Mouse (Mus musculus) granulocyte monocyte progenitor cell, adult 5-6 weeks (primary cell): ENCODE results near the gene Slc4a10. TPM values are rescaled to one million over a fixed set of nuclear protein-coding genes. Genes with fewer than 3 reads are reported as not detected.

Experiments
- ATAC-seq: replicated peaks from 2 replicates; pipeline ENCODE4 v1.8.0; 2016; ENCODE audit warnings: mild to moderate bottlenecking, moderate TSS enrichment, inconsistent platforms; ENCODE audit not compliant: poor library complexity, severe bottlenecking
- total RNA-seq, 2 experiments: library from RNA; stranded (forward) in 1 of 2; stranded (reverse) in 1 of 2; fragments of 200-712, 200-1000 nt in 1 of 2; fragments of >200 nt in 1 of 2; fragmentation: Nextera tagmentation in 1 of 2; gene quantifications; 2 replicates each; pipeline ENCODE4 v1.2.3; 2014 to 2017

Gene Slc4a10
- total RNA-seq, 2 experiments from 2014 or later = not detected

DNA sequence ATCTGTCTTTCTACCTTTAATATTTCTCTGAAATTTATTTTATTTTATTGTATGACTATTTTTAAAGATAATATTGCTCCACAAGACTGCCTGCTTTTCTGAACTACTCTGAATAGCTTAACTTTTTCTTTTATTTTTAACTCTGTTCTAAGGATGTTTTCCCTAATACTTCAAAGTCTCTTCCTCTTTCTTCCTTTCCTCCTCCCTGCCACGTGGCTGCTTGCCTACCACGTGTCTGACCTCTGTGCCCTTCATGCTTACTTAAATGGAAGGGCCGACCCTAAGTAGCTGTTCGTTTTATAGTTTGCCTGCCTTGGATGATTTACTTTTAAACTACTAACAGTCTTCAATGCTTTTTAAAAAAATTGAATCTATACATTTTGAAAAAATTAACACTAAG lies 225.6 kb downstream of the Slc4a10 start:
- ATAC-seq = no peak

- ATAC-seq = no peak
Observed at GRCm38 (mm10) chr2:62278779-62279178, 232.5 kb downstream of the Slc4a10 start.

- no peak for ATAC-seq
Observed at GRCm38 (mm10) chr2:62279777-62280176, 233.5 kb downstream of the Slc4a10 start.

GRCm38 (mm10) chr2:62285026-62285425 lies 238.8 kb downstream of the Slc4a10 start:
- ATAC-seq = no peak

DNA sequence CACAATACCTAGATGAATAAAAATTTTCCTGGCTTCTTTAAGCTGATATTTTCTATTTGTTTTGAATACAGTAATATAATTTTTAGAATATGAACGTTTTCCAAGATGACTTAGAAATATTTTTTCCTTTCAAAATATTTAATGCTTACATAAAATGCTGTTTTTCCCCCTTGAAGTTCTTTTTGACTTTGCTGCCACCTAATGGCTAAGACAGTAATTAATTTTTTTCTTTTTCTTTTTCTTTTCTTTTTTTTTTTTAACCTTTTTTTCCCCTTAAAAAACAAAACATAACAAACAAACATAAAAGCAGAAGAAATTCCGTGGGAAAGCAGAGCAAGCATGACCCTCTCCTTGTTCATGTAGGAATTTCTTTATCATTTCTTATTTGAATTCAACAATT lies 239.6 kb downstream of the Slc4a10 start:
- ATAC-seq = no peak

- no peak for ATAC-seq
Observed at GRCm38 (mm10) chr2:62287532-62287931, 241.3 kb downstream of the Slc4a10 start.

DNA sequence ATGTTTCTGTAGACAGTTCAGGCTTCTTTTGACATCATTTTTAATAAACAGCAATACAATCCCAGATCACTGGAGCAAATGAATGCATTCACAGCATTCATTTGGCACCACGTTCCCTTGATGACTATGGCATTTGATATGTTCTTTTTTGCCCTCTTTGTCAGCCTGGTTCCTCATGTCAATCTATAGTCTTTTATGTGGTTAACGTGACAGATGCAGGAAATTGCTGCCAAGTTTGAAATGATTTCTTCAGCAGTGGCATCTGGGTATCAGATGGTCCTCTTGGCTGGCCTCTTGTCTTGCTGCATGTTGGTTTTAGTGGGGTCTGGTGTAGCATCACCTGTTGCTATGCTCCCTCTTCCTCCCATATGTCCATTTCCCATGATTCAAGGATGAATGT lies 247.6 kb downstream of the Slc4a10 start:
- peak; percentile 30; the same call in 1 of the 2 replicates for ATAC-seq

GRCm38 (mm10) chr2:62301716-62302115 lies 255.5 kb downstream of the Slc4a10 start:
- no peak for ATAC-seq

- no peak for ATAC-seq
Observed at GRCm38 (mm10) chr2:62306978-62307377, 260.7 kb downstream of the Slc4a10 start.

DNA sequence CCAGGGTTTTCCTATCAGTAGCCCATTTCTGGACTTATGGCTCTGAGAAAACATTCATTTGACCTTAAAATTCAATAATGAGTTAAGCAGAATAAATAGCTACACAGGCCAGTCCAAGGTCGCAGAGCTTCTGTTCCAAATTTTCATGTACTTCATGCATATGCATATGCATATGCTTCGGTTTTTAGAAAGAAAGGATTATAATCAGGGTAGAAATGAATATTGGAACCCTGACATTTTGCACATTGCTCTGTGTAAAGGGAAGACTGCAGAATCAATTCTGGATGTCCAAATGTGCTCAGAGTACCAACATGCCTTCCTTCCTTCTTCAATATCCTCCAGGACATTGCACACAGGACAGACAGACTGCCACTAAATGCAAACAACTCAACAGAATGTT lies 261.2 kb downstream of the Slc4a10 start:
- ATAC-seq = no peak

DNA sequence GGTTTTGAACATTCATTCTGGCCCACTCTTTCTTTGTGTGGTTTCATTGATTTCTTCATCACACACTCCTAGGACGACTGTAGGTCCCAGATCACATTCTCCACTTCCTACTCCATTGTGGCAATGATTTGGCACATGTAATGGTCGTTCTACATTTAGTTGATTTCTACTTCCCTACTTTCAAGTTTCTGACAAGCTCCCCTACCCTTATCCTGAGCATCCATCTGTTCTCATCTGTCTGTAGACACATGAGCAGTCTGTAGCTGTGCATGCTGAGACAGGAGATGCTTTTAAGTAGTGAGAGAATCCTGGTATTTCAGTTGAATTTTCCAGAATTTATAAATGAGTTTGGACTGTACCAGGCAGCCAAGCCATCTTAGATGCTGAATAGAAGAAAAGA lies 270.7 kb downstream of the Slc4a10 start:
- no peak; the same call in 1 of the 2 replicates for ATAC-seq

DNA sequence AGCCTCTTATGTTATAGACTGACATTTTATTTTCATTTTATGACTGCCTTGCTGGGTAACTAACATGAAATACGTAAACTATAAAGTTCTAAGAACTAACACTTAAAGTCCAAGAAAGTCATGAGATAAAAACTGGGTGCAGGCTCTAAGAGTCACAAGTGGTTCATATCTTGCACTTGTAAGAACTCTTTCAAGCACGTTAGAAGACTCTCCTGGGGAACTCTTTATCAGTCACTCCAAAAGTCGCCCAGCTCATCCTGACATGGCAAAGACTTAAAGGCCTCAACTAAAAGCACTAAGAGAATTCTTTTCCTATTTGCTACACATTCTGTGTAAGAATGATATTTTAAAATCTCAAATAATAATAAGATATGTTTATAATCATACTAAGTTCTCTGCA lies 273.2 kb downstream of the Slc4a10 start:
- no peak for ATAC-seq

DNA sequence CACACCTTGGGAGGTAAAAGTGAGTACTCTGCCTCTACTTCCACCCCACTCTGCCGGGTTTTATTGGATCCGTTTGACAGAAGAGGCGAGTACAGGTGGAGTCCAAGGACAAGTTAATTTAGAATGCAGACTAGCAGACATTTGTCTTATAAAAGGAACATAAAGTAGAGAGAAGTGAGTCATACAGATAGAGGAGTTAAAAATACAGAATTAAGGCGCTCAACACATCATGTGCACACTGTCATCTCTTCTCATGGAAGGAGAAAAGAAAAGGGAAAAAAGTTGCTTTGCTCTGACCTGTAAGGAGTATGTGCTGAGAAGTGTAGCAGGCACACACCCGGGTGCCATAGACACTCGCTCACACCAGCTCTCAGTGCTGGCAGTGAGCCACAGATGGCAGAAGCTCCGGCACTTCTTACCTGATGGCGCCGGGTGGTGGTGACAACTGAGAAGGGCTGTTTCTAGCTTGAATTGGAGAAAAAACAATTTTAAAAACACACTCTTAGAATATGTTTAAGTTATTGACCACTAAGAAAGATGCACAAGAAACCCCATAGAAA lies 276.9 kb downstream of the Slc4a10 start:
- ATAC-seq = no peak

DNA sequence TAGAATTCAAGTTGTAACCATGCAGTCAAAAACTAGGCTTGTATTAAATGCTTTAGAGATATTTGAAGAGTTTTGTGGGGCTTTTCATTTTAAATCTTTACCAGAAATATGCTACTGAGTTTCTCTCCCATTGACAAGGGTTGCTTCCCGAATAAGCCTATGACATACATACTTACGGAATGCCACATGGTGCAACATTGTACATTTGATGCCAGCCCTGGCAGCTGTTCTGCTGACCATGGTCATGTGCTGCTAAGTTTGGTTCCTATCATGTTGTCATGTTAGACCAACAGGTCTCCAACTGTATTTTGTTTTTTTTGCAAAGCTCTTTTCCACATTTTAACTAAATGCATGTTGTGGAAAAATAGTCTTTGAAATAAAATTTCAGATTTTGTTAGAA lies 279.1 kb downstream of the Slc4a10 start:
- no peak for ATAC-seq

- no peak for ATAC-seq
Observed at GRCm38 (mm10) chr2:62331913-62332312, 285.7 kb downstream of the Slc4a10 start.

DNA sequence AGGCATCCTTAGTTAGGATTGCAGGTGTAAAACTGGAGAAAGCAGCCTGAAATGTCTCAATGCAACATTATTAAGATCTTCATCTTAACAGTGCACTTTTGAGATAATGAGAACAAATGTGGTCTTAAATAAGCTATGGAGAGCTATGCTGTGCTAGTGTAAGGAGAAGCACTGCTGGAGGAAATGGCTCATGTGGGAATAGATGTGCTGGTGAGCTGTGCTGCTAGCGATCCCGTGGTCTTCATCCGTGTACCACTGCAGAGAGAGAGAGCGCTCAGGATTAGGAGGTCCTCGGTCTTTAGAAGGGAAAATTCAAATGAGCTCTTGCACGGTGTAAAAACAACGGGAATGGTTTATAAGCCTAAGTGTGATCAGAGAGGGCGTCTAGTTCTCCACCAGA lies 286.2 kb downstream of the Slc4a10 start:
- ATAC-seq = no peak

- no peak for ATAC-seq
Observed at GRCm38 (mm10) chr2:62334397-62335243, 288.4 kb downstream of the Slc4a10 start.

DNA sequence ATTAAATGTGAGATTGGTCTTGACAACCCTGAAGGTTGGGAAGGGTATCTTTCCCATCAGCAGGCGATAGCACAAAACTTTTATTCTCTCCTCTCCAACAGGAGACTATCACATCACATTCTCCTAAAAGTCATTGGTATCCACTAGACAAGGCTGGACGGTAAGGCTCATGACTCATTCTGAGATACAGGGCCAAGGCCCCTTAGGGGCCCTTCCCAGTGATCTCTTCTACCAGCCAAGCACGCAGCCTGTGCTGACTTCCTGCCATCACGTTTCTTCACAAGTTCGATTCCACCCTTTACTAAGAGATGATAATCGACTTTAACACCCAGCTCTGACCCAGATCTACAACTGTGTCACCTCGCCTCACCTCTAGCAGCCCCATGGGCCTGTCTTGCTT lies 290.8 kb downstream of the Slc4a10 start:
- ATAC-seq = no peak

GRCm38 (mm10) chr2:62339222-62339944 lies 293.1 kb downstream of the Slc4a10 start:
- ATAC-seq = no peak

DNA sequence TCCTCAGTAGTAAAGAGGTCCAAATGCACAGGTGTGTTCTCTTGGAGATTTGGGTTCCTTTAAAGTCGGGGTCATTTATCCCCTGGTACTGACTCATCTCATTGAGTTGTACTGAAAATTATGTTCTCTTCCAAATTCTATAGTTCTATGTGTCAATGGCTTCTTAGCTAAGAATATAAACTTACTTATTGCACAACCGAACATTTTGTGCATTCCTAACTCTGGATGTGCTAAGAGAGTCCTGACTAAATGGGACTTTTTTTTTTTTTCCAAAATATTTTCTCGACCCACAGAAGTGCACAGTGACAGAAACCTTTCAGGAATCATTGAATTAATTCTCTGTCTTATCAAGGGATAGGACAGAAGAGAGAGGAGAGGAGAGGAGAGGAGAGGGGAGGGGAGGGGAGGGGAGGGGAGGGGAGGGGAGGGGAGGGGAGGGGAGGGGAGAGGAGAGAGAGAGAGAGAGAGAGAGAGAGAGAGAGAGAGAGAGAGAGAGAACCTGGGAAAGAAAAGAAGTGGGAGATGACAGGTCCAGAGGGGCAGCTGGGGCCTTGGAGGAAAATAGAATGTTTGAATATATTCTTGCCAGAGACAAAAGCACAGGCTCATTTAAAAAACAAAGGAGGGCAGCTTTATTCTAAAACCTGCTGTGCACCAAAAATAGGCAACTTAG lies 294.9 kb downstream of the Slc4a10 start:
- ATAC-seq = no peak

GRCm38 (mm10) chr2:62341734-62342128 lies 295.5 kb downstream of the Slc4a10 start:
- no peak for ATAC-seq
